Comparison of ENCODE assay signal across 18 mouse cellular contexts in genomic region chr13:57856311-57856853, GRCm38 (mm10). TPM values are rescaled to one million over a fixed set of nuclear protein-coding genes. Genes with fewer than 3 reads are reported as not detected.
DNase-seq lines count a peak whose midpoint lies in the region; ATAC-seq lines count a peak whose summit lies in the region.
"Had no signal": no experiment of that assay in that cellular context is flagged by ENCODE, and none has a peak within 500 bp of the region (broad histone marks: within the 10 kb centered on the region; RNA-seq: fewer than 3 reads in every experiment).

No protein-coding gene starts in this region.

- H3K9ac ChIP-seq in midbrain, embryonic 11.5 days (ENCODE audit: low read length) = no peak overlapping the region
- H3K9ac ChIP-seq in midbrain, embryonic 14.5 days (replicated peaks; ENCODE audit: low read length) = no peak overlapping the region
- no peak overlapping the region for H3K9ac ChIP-seq in hindbrain, embryonic 13.5 days
- no peak overlapping the region for H3K9ac ChIP-seq in neural tube, embryonic 14.5 days (replicated peaks; ENCODE audit: low read depth, low read length)
- H3K9ac ChIP-seq: embryonic facial prominence, embryonic 15.5 days; heart, embryonic 13.5 days; intestine, embryonic 15.5 days had no signal

- no peak overlapping the region for H3K27ac ChIP-seq in midbrain, embryonic 11.5 days (ENCODE audit: low read depth, low read length)
- no peak overlapping the region for H3K27ac ChIP-seq in midbrain, embryonic 14.5 days (replicated peaks; ENCODE audit: low read depth, low read length)
- H3K27ac ChIP-seq in hindbrain, embryonic 13.5 days = peak overlapping the region; percentile 74
- peak overlapping the region; percentile 55; the same call in 1 of the 2 replicates for H3K27ac ChIP-seq in neural tube, embryonic 14.5 days (ENCODE audit: low read depth, low read length)
- H3K27ac ChIP-seq: embryonic facial prominence, embryonic 15.5 days; forebrain, embryonic 10.5 days; heart, adult 2 months; heart, embryonic 13.5 days; intestine, embryonic 15.5 days had no signal

- H3K36me3 ChIP-seq in midbrain, embryonic 11.5 days (ENCODE audit: control insufficient read depth, insufficient read depth, low read length) = no peaks in the 10 kb centered on the region
- no peaks in the 10 kb centered on the region for H3K36me3 ChIP-seq in midbrain, embryonic 14.5 days (ENCODE audit: control insufficient read depth, insufficient read depth, low read length)
- no peaks in the 10 kb centered on the region for H3K36me3 ChIP-seq in hindbrain, embryonic 13.5 days
- H3K36me3 ChIP-seq in neural tube, embryonic 14.5 days (ENCODE audit: control insufficient read depth, insufficient read depth, low read length) = no peaks in the 10 kb centered on the region
- H3K36me3 ChIP-seq: embryonic facial prominence, embryonic 15.5 days; forebrain, embryonic 10.5 days; heart, embryonic 13.5 days; intestine, embryonic 15.5 days had no signal

- no peaks in the 10 kb centered on the region for H3K9me3 ChIP-seq in midbrain, embryonic 11.5 days (ENCODE audit: control insufficient read depth, low read length)
- H3K9me3 ChIP-seq in midbrain, embryonic 14.5 days (ENCODE audit: control insufficient read depth, low read length) = no peaks in the 10 kb centered on the region
- no peaks in the 10 kb centered on the region for H3K9me3 ChIP-seq in hindbrain, embryonic 13.5 days
- no peaks in the 10 kb centered on the region for H3K9me3 ChIP-seq in neural tube, embryonic 14.5 days (ENCODE audit: control insufficient read depth, low read length)
- H3K9me3 ChIP-seq: embryonic facial prominence, embryonic 15.5 days; forebrain, embryonic 10.5 days; heart, embryonic 13.5 days; intestine, embryonic 15.5 days had no signal

- no peak overlapping the region for H3K4me3 ChIP-seq in midbrain, embryonic 11.5 days (ENCODE audit: low read depth, low read length)
- H3K4me3 ChIP-seq in midbrain, embryonic 14.5 days (replicated peaks; ENCODE audit: low read depth, low read length) = no peak overlapping the region
- no peak overlapping the region for H3K4me3 ChIP-seq in hindbrain, embryonic 13.5 days
- H3K4me3 ChIP-seq in neural tube, embryonic 14.5 days (ENCODE audit: low read depth, low read length) = no peak overlapping the region
- H3K4me3 ChIP-seq: embryonic facial prominence, embryonic 15.5 days; erythroblast, embryonic 14.5 days; forebrain, embryonic 10.5 days; heart, adult 2 months; heart, embryonic 13.5 days; intestine, embryonic 15.5 days had no signal

- 0 out of 2 replicates have a peak, but pooled peaks cover 3% of the 10 kb centered on the region for H3K4me1 ChIP-seq in midbrain, embryonic 11.5 days (ENCODE audit: control insufficient read depth, insufficient read depth, low read length)
- H3K4me1 ChIP-seq in midbrain, embryonic 14.5 days (ENCODE audit: control insufficient read depth, insufficient read depth, low read length) = peaks cover 11% of the 10 kb centered on the region
- H3K4me1 ChIP-seq in hindbrain, embryonic 13.5 days (replicated peaks) = peaks cover 39% of the 10 kb centered on the region
- H3K4me1 ChIP-seq in neural tube, embryonic 14.5 days (ENCODE audit: control insufficient read depth, insufficient read depth, low read length) = peaks cover 16% of the 10 kb centered on the region
- H3K4me1 ChIP-seq: embryonic facial prominence, embryonic 15.5 days; heart, embryonic 13.5 days; intestine, embryonic 15.5 days had no signal

- peak; percentile 84 for DNase-seq in heart, adult 11 months
- no peak for DNase-seq in heart, adult 8-10 months (ENCODE audit: low spot score)
- peak; percentile 56 for DNase-seq in midbrain, embryonic 11.5 days (ENCODE audit: low spot score, missing footprints)
- no peak for DNase-seq in midbrain, embryonic 14.5 days
- no peak for DNase-seq in thymus, postnatal 14 days
- DNase-seq: adrenal gland, postnatal 10 days; gastrocnemius, postnatal 36 days; heart, adult 2 months; heart, postnatal 36 days had no signal

- no peak for ATAC-seq in midbrain, embryonic 11.5 days (ENCODE audit: low FRiP score)
- ATAC-seq in midbrain, embryonic 14.5 days (ENCODE audit: low FRiP score, low TSS enrichment) = no peak
- no peak for ATAC-seq in hindbrain, embryonic 13.5 days (ENCODE audit: low FRiP score)
- ATAC-seq in neural tube, embryonic 14.5 days (ENCODE audit: low read depth) = no peak
- ATAC-seq: forebrain, embryonic 14.5 days; intestine, embryonic 15.5 days had no signal

- no peaks in the 10 kb centered on the region for H3K27me3 ChIP-seq in midbrain, embryonic 11.5 days (ENCODE audit: control insufficient read depth, insufficient read depth, low read length)
- H3K27me3 ChIP-seq in midbrain, embryonic 14.5 days (ENCODE audit: control insufficient read depth, insufficient read depth, low read length) = no peaks in the 10 kb centered on the region
- H3K27me3 ChIP-seq in hindbrain, embryonic 13.5 days = no peaks in the 10 kb centered on the region
- H3K27me3 ChIP-seq in neural tube, embryonic 14.5 days (ENCODE audit: control insufficient read depth, insufficient read depth, low read length) = no peaks in the 10 kb centered on the region
- H3K27me3 ChIP-seq: embryonic facial prominence, embryonic 15.5 days; intestine, embryonic 15.5 days had no signal

- 86% methylated on average over 10 of the region's 10 CpGs for WGBS in midbrain, embryonic 11.5 days
- WGBS in midbrain, embryonic 14.5 days = 74% methylated on average over 10 of the region's 10 CpGs
- 76% methylated on average over 10 of the region's 10 CpGs for WGBS in hindbrain, embryonic 13.5 days
- WGBS in neural tube, embryonic 14.5 days = 82% methylated on average over 10 of the region's 10 CpGs

- H3K4me2 ChIP-seq in midbrain, embryonic 11.5 days = no peak overlapping the region
- no peak overlapping the region for H3K4me2 ChIP-seq in midbrain, embryonic 14.5 days (ENCODE audit: low read length)
- H3K4me2 ChIP-seq in hindbrain, embryonic 13.5 days = no peak overlapping the region
- H3K4me2 ChIP-seq in neural tube, embryonic 14.5 days (ENCODE audit: low read depth, low read length) = no peak overlapping the region
- H3K4me2 ChIP-seq: embryonic facial prominence, embryonic 15.5 days; heart, embryonic 13.5 days; intestine, embryonic 15.5 days had no signal

RNA-seq across cellular contexts. Expression of gene Spock1, which starts 51.8 kb away (rescaled TPM):
- under 1 TPM in 3 of 4 experiments, not detected in 1; 0.25 to 0.53 (median 0.27) TPM for total RNA-seq in heart, adult 8-10 months (2022)
- 17.2 and 20.3 TPM in 2 replicates for polyA plus RNA-seq in midbrain, embryonic 11.5 days (2014; fragmentation: Nextera tagmentation; extraction: Ambion mirVana)
- 66.2 and 73.1 TPM in 2 replicates for polyA plus RNA-seq in midbrain, embryonic 14.5 days (2014; fragmentation: Nextera tagmentation; extraction: Ambion mirVana)
- 69.4 and 70.1 TPM in 2 replicates for polyA plus RNA-seq in hindbrain, embryonic 13.5 days (2015; fragmentation: Nextera tagmentation; extraction: Ambion mirVana)
- 133 and 157 TPM in 2 replicates for polyA plus RNA-seq in neural tube, embryonic 14.5 days (2014; fragmentation: Nextera tagmentation; extraction: Ambion mirVana)
- total RNA-seq: heart, adult 2 months; MEL had no signal

Comparison
In these comparisons a context has a peak if more than half of its experiments do, and no peak if none do; other contexts are left out.
1. DNase-seq: peak in heart, adult 11 months (single experiment) and midbrain, embryonic 11.5 days (single experiment); none in heart, adult 8-10 months (single experiment), midbrain, embryonic 14.5 days (single experiment) and thymus, postnatal 14 days (single experiment).
2. H3K27ac ChIP-seq: peak in hindbrain, embryonic 13.5 days (single experiment) and neural tube, embryonic 14.5 days (single experiment); none in midbrain, embryonic 11.5 days (single experiment) and midbrain, embryonic 14.5 days (single experiment).